Mouse (Mus musculus): ENCODE data around the gene Slc13a1. TPM values are rescaled to one million over a fixed set of nuclear protein-coding genes. Genes with fewer than 3 reads are reported as not detected.
A peak's percentile ranks its signal among the peaks of the same experiment; 100 is the strongest.

Gene Slc13a1
- polyA plus RNA-seq, 1 experiment: 1.7 TPM

DNA sequence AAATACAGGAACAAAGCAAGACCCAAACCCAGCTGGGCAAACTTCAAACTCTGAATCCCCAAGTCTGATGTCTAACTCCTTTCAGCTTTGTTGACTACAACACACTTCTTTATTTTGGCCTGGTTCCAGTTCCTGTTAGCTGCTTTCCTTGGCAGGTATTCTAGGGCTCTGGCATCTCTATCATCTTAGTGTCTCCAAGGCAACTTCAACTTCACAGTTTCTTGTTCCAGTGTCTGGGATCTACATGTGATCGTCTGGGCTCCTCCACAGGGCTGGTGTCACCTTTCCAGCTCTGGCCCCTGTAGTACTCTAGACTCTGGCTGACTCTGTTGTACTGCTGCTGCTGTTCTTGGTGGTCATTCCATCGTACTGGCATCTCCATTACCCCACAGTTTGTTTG lies 91.8 kb downstream of the Slc13a1 start:
- no peak overlapping the region for H3K4me3 ChIP-seq (replicated peaks; ENCODE audit: insufficient read depth, low read depth, low read length)
- no peak for DNase-seq

DNA sequence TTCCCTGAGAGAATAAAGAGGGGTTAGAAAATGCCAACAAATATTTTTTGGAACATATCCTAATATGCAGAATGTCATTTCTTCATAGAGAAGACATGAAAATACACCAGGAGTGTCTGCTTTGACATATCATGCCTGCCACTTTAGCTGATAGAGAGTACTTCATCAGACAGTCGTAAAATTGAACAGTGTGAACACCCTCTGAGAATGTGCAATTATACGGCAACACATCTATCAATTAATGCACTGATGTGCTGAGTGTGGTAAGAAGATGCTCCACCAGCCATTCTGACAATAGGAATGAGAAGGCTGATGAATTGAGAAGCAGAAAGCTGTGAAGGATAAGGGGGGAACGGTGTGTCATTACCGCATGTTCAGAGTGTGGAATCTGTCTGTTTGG lies 95.1 kb downstream of the Slc13a1 start:
- 83% methylated on average over 4 of the region's 4 CpGs for WGBS
- DNase-seq: no peak
- no peak for TF ChIP-seq CTCF (IDR thresholded peaks at IDR 0.05; ENCODE audit: borderline replicate concordance, insufficient read depth, low read depth, low read length)
- TF ChIP-seq POLR2A (IDR thresholded peaks at IDR 0.05; ENCODE audit: borderline replicate concordance, insufficient read depth, low read length): no peak
- Histone ChIP-seq H3K27me3 (ENCODE audit: control insufficient read depth, insufficient read depth, low read length) (no peaks in the 10 kb centered on the region), H3K27ac (ENCODE audit: insufficient read depth, low read length) (no peak overlapping the region), H3K4me1 (ENCODE audit: control insufficient read depth, insufficient read depth, low read length) (no peaks in the 10 kb centered on the region), H3K4me3 (replicated peaks; ENCODE audit: insufficient read depth, low read depth, low read length) (no peak overlapping the region)

More for the DNA sequence above, 91.8 kb downstream of the Slc13a1 start:
- Histone ChIP-seq H3K27ac (ENCODE audit: insufficient read depth, low read length) (no peak overlapping the region), H3K4me1 (ENCODE audit: control insufficient read depth, insufficient read depth, low read length) (no peaks in the 10 kb centered on the region), H3K27me3 (ENCODE audit: control insufficient read depth, insufficient read depth, low read length) (no peaks in the 10 kb centered on the region)
- 53% methylated on average over 2 of the region's 2 CpGs for WGBS
- TF ChIP-seq POLR2A (IDR thresholded peaks at IDR 0.05; ENCODE audit: borderline replicate concordance, insufficient read depth, low read length) (no peak), CTCF (IDR thresholded peaks at IDR 0.05; ENCODE audit: borderline replicate concordance, insufficient read depth, low read depth, low read length) (no peak)

- DNase-seq: no peak
- no peak for TF ChIP-seq CTCF (IDR thresholded peaks at IDR 0.05; ENCODE audit: borderline replicate concordance, insufficient read depth, low read depth, low read length)
- TF ChIP-seq POLR2A (IDR thresholded peaks at IDR 0.05; ENCODE audit: borderline replicate concordance, insufficient read depth, low read length): no peak
- Histone ChIP-seq H3K4me1 (ENCODE audit: control insufficient read depth, insufficient read depth, low read length) (no peaks in the 10 kb centered on the region), H3K27ac (ENCODE audit: insufficient read depth, low read length) (no peak overlapping the region), H3K27me3 (ENCODE audit: control insufficient read depth, insufficient read depth, low read length) (no peaks in the 10 kb centered on the region), H3K4me3 (replicated peaks; ENCODE audit: insufficient read depth, low read depth, low read length) (no peak overlapping the region)
- WGBS: 95% methylated on average over 3 of the region's 3 CpGs
Measured at GRCm38 (mm10) chr6:24059754-24060153, 108.1 kb downstream of the Slc13a1 start.

GRCm38 (mm10) chr6:24055086-24055485 lies 112.8 kb downstream of the Slc13a1 start:
- TF ChIP-seq CTCF (IDR thresholded peaks at IDR 0.05; ENCODE audit: borderline replicate concordance, insufficient read depth, low read depth, low read length): no peak
- TF ChIP-seq POLR2A (IDR thresholded peaks at IDR 0.05; ENCODE audit: borderline replicate concordance, insufficient read depth, low read length): no peak
- Histone ChIP-seq H3K4me3 (replicated peaks; ENCODE audit: insufficient read depth, low read depth, low read length) (no peak overlapping the region), H3K27ac (ENCODE audit: insufficient read depth, low read length) (no peak overlapping the region; the same call in 1 of the 2 replicates), H3K27me3 (ENCODE audit: control insufficient read depth, insufficient read depth, low read length) (no peaks in the 10 kb centered on the region), H3K4me1 (ENCODE audit: control insufficient read depth, insufficient read depth, low read length) (peaks cover 5% of the 10 kb centered on the region)
- no peak for DNase-seq
- 89% methylated on average over 4 of the region's 4 CpGs for WGBS

GRCm38 (mm10) chr6:24054086-24054710 lies 113.7 kb downstream of the Slc13a1 start:
- Histone ChIP-seq H3K27ac (ENCODE audit: insufficient read depth, low read length) (peak overlapping the region; percentile 55), H3K27me3 (ENCODE audit: control insufficient read depth, insufficient read depth, low read length) (no peaks in the 10 kb centered on the region), H3K4me3 (replicated peaks; ENCODE audit: insufficient read depth, low read depth, low read length) (no peak overlapping the region), H3K4me1 (ENCODE audit: control insufficient read depth, insufficient read depth, low read length) (peaks cover 5% of the 10 kb centered on the region)
- 10% methylated on average over 9 of the region's 9 CpGs for WGBS
- peak; percentile 35 to 69 for DNase-seq
- TF ChIP-seq CTCF (IDR thresholded peaks at IDR 0.05; ENCODE audit: borderline replicate concordance, insufficient read depth, low read depth, low read length) (no peak), POLR2A (IDR thresholded peaks at IDR 0.05; ENCODE audit: borderline replicate concordance, insufficient read depth, low read length) (no peak)

DNA sequence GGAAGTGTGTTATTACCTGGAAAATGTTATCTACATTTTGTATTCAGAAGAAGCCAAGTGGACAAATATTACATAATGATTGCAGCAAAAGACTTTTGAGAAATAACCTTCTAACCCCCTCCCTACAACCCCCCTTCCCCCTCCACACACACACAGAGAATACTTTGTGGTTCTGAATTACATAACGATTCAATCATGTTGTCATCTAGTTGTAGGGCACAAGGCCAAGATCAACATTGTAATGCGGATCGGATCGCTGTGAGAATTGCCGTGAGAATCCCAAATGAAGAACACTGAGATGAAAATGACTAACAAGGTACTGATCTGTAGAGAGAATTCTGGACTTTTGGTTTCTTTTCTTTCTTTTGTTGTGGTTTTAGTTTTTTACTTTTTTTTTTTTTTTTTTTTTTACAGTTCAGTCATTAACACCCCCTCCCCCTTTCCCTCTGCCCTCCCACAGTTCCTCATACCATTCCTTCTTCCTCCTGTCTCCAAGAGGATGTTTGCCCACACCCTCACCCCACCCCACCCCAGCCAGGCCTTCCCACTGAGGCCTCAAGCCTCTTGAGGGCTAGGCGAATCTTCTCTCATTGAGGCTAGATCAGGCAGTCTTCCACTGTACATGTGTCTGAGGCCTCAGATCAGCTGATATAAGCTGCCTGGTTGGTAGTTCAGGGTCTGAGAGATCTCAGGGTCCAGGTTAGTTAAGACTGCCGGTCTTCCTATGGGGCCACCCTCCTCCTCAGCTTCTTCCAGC lies 120.7 kb downstream of the Slc13a1 start:
- H3K4me3 ChIP-seq (replicated peaks; ENCODE audit: insufficient read depth, low read depth, low read length): no peak overlapping the region
- DNase-seq: no peak
- 43% methylated on average over 7 of the region's 7 CpGs for WGBS
- no peak for TF ChIP-seq POLR2A (IDR thresholded peaks at IDR 0.05; ENCODE audit: borderline replicate concordance, insufficient read depth, low read length)
- no peak for TF ChIP-seq CTCF (IDR thresholded peaks at IDR 0.05; ENCODE audit: borderline replicate concordance, insufficient read depth, low read depth, low read length)
- no peak overlapping the region for H3K27ac ChIP-seq (ENCODE audit: insufficient read depth, low read length)
- no peaks in the 10 kb centered on the region for H3K4me1 ChIP-seq (ENCODE audit: control insufficient read depth, insufficient read depth, low read length)
- H3K27me3 ChIP-seq (ENCODE audit: control insufficient read depth, insufficient read depth, low read length): no peaks in the 10 kb centered on the region; the same call in 1 of the 2 replicates

- no peaks in the 10 kb centered on the region; the same call in 1 of the 2 replicates for H3K27me3 ChIP-seq (ENCODE audit: control insufficient read depth, insufficient read depth, low read length)
- H3K4me1 ChIP-seq (ENCODE audit: control insufficient read depth, insufficient read depth, low read length): no peaks in the 10 kb centered on the region
- TF ChIP-seq CTCF (IDR thresholded peaks at IDR 0.05; ENCODE audit: borderline replicate concordance, insufficient read depth, low read depth, low read length) (no peak), POLR2A (IDR thresholded peaks at IDR 0.05; ENCODE audit: borderline replicate concordance, insufficient read depth, low read length) (no peak)
- no peak overlapping the region for H3K4me3 ChIP-seq (replicated peaks; ENCODE audit: insufficient read depth, low read depth, low read length)
- H3K27ac ChIP-seq (ENCODE audit: insufficient read depth, low read length): no peak overlapping the region
- no peak for DNase-seq
Measured at GRCm38 (mm10) chr6:24043496-24043895, 124.4 kb downstream of the Slc13a1 start.

Other genes starting within 250 kb of the Slc13a1 start
- not detected in 2 replicates for gene Tas2r118, start 198.0 kb downstream of the Slc13a1 start, polyA plus RNA-seq (2012; rRNA removed)